Mouse (Mus musculus) stomach, embryonic 14.5 days (tissue): ENCODE measurements around the gene Tgfbr3. TPM values are rescaled to one million over a fixed set of nuclear protein-coding genes. Genes with fewer than 3 reads are reported as not detected.

Experiments used
- ATAC-seq: fragments of 200-750 bp; cut with Nextera tagmentation; 2 replicates; pipeline ENCODE4 v1.8.0; 2017; ENCODE audit warnings: low read depth, moderate TSS enrichment; ENCODE audit not compliant: insufficient number of reproducible peaks, insufficient read depth, low FRiP score
- H3K27ac ChIP-seq: fragments of 300-500 bp; sonication (generic); 2 replicates; pipeline ENCODE4 v1.5.1; 2014; ENCODE audit warnings: mild to moderate bottlenecking, low read length, moderate library complexity, mixed read lengths
- H3K27me3 ChIP-seq: fragments of 300-500 bp; sonication (generic); 2 replicates; pipeline ENCODE4 v1.6.1; 2014; ENCODE audit warnings: low read length, control low read depth, mixed read lengths; ENCODE audit not compliant: control insufficient read depth, insufficient read depth
- H3K36me3 ChIP-seq: fragments of 300-500 bp; sonication (generic); 2 replicates; pipeline ENCODE4 v1.6.1; 2014; ENCODE audit warnings: mild to moderate bottlenecking, control low read depth, low read length, moderate library complexity, mixed read lengths; ENCODE audit not compliant: control insufficient read depth, insufficient read depth
- H3K4me1 ChIP-seq: fragments of 300-500 bp; sonication (generic); 2 replicates; pipeline ENCODE4 v1.6.1; 2014; ENCODE audit warnings: low read length, control low read depth, mixed read lengths; ENCODE audit not compliant: control insufficient read depth, insufficient read depth
- H3K4me2 ChIP-seq: fragments of 300-500 bp; sonication (generic); replicated peaks from 2 replicates; pipeline ENCODE4 v1.6.1; 2014; ENCODE audit warnings: low read depth, low read length, control low read depth
- H3K4me3 ChIP-seq: fragments of 300-500 bp; sonication (generic); 2 replicates; pipeline ENCODE4 v1.5.1; 2014; ENCODE audit warnings: low read depth, low read length, control low read depth
- H3K9ac ChIP-seq: fragments of 300-500 bp; sonication (generic); replicated peaks from 2 replicates; pipeline ENCODE4 v1.6.1; 2014; ENCODE audit warnings: low read depth, mild to moderate bottlenecking, control low read depth, low read length, moderate library complexity, mixed read lengths
- H3K9me3 ChIP-seq: fragments of 300-500 bp; sonication (generic); 2 replicates; pipeline ENCODE4 v1.6.1; 2016; ENCODE audit warnings: low read depth, low read length, control low read depth; ENCODE audit not compliant: control insufficient read depth
- WGBS: fragments of 180-500 bp; shearing (Covaris S2); extraction: QIAGEN DNeasy Blood & Tissue Kit; methylation state at CpG from one replicate; pipeline ENCODE4 v1.1.7; 2014; 5-methylcytosine and 5-hydroxymethylcytosine counted together
- polyA plus RNA-seq: library from polyadenylated mRNA; unstranded; fragments of >200 nt; fragmentation: Nextera tagmentation; extraction: Ambion mirVana; gene quantifications from 2 replicates; pipeline ENCODE4 v1.2.1, GENCODE M21; 2014

Gene Tgfbr3
- polyA plus RNA-seq: 34.4 and 34.5 TPM in 2 replicates

GRCm38 (mm10) chr5:107289234-107289764 is at the start of gene Tgfbr3:
Gene Tgfbr3 (minus strand): TSS chr5:107289629.
- H3K36me3 ChIP-seq: no peaks in the 10 kb centered on the region
- peak within 1 kb of the TSS; percentile 85 for H3K4me3 ChIP-seq
- H3K9ac ChIP-seq: peak within 1 kb of the TSS; percentile 95
- H3K9me3 ChIP-seq: no peaks in the 10 kb centered on the region
- H3K4me2 ChIP-seq: peak within 1 kb of the TSS; percentile 64
- peak within 1 kb of the TSS; percentile 94 for H3K27ac ChIP-seq
- H3K27me3 ChIP-seq: no peaks in the 10 kb centered on the region
- under 1% methylated on average over 45 of the region's 54 CpGs for WGBS
- peaks cover 8% of the 10 kb centered on the region for H3K4me1 ChIP-seq
- ATAC-seq: peak; percentile 94

DNA sequence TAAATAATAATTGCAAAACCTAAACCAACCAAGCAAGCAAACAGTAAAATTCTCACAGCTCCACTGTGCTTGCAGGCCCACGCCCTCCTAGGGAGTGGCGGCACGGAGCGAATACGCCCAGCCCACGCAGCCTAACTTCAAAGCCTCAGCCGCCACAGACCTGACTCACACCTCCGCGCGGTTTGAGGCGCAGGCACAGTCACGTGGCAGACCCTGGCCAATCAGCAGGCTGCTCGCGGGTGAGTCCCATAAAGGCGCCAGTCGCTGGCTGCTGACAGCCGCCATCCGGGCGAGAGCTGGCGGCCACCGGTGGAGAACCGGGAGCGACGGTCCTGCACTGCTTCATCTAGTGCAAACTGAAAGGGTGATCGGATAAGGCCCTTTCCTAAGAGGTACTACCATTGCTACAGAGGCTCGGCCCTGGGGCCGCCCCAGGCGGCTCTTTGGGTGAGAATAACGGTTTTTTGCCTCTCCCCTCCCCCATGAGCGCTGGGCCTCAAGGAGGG is 41.5 kb upstream of the Tgfbr3 start, which contains the start of gene Brdt:
Gene Brdt, plus strand, starts transcription at position 244 of the 506 bp plus-strand sequence.
- Histone ChIP-seq H3K27me3 (no peaks in the 10 kb centered on the region), H3K4me3 (no peak within 1 kb of the TSS), H3K36me3 (no peaks in the 10 kb centered on the region), H3K27ac (no peak within 1 kb of the TSS), H3K9ac (no peak within 1 kb of the TSS), H3K4me1 (no peaks in the 10 kb centered on the region), H3K4me2 (no peak within 1 kb of the TSS), H3K9me3 (no peaks in the 10 kb centered on the region)
- 91% methylated on average over 30 of the region's 30 CpGs for WGBS
- no peak for ATAC-seq

DNA sequence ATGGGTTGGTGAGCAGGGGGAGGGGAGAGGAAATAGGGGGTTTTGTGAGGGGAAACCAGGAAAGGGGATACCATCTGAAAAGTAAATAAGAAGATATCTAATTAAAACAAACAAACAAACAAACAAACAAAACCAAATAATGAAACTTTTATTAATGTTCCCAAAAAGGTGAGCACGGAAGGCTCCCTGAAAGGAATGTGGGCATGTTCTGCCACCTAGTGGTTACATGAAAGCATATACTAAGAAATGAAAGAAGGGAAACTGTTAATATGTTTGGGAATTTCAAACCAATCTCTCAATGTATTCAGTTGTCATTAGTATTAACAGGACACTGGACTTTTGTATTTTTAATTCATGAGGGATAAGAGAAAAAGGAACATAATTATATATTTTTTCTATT is 31.3 kb upstream of the Tgfbr3 start:
- H3K9ac ChIP-seq: no peak overlapping the region
- no peak overlapping the region for H3K4me3 ChIP-seq
- no peak overlapping the region for H3K27ac ChIP-seq
- 9% methylated on average over 1 of the region's 1 CpGs for WGBS
- H3K4me2 ChIP-seq: no peak overlapping the region
- 0 out of 2 replicates have a peak, but pooled peaks cover 4% of the 10 kb centered on the region for H3K9me3 ChIP-seq
- no peak for ATAC-seq
- H3K36me3 ChIP-seq: no peaks in the 10 kb centered on the region
- H3K27me3 ChIP-seq: no peaks in the 10 kb centered on the region
- no peaks in the 10 kb centered on the region for H3K4me1 ChIP-seq

DNA sequence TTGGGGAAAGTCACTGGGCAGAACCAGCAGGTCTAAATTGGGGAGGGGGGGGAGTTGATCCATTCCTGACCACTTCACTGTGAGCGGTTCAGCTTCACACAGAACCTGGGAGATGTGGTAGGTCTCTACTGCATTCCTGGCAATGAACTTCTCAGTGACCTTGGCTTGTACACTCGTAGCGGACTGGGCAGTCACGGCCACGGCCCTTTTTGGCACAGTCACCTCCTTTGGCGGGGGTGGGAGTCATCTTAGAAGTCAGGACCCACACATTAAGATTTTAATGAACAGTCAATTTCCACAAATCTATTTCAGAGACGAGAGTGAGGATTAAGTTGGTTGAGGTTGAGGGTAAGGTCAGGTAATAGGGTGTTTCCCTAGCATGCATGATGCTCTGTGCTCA is 27.7 kb upstream of the Tgfbr3 start:
- Histone ChIP-seq H3K4me1 (no peaks in the 10 kb centered on the region), H3K36me3 (no peaks in the 10 kb centered on the region), H3K27me3 (no peaks in the 10 kb centered on the region), H3K4me3 (no peak overlapping the region), H3K27ac (no peak overlapping the region), H3K9me3 (0 out of 2 replicates have a peak, but pooled peaks cover 4% of the 10 kb centered on the region), H3K4me2 (no peak overlapping the region), H3K9ac (no peak overlapping the region)
- 91% methylated on average over 7 of the region's 7 CpGs for WGBS
- ATAC-seq: no peak

GRCm38 (mm10) chr5:107307432-107307831 is 18.0 kb upstream of the Tgfbr3 start:
- no peaks in the 10 kb centered on the region for H3K9me3 ChIP-seq
- H3K4me1 ChIP-seq: 0 out of 2 replicates have a peak, but pooled peaks cover 2% of the 10 kb centered on the region
- no peak overlapping the region for H3K4me3 ChIP-seq
- no peaks in the 10 kb centered on the region for H3K27me3 ChIP-seq
- WGBS: 74% methylated on average over 4 of the region's 4 CpGs
- ATAC-seq: no peak
- H3K36me3 ChIP-seq: no peaks in the 10 kb centered on the region
- H3K9ac ChIP-seq: no peak overlapping the region
- H3K27ac ChIP-seq: no peak overlapping the region
- no peak overlapping the region for H3K4me2 ChIP-seq

DNA sequence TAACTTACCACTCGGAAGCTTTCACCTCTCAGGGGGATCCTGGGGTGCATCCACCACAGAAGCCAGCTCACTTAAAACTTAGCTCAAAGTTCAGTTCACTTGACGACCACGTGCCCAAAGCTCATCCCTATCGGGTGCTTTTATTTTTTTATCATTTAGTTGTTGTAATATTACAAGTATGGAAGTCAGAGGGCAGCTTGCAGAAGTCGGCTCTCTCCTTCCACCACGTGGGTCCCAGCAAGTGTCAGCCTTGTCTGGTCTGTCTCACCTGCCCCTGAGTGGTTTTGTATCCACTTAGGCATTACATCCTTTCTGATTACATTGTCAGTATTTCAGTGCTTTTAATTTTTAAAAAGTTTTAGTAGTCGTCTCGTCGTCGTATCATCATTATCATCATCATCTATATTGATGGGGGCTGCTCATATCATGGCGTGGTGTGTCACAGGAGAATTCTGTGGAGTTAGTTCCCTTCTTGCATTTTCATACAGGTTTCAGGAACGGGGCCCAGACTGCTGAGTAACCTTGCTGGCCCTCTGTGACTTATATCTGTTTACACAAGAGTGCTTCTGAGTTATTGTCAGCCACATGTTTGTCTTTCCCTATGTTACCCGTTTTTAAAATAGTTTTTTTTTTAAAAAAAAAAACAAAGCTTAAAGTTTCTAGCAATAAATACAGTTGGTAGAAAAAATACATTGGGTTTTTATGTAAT is 14.8 kb upstream of the Tgfbr3 start:
- no peak for ATAC-seq

GRCm38 (mm10) chr5:107303350-107303861 is 14.0 kb upstream of the Tgfbr3 start:
- 0 out of 2 replicates have a peak, but pooled peaks have one; percentile 58 for ATAC-seq

More for the DNA sequence above, 14.8 kb upstream of the Tgfbr3 start:
- Histone ChIP-seq H3K4me1 (0 out of 2 replicates have a peak, but pooled peaks cover 2% of the 10 kb centered on the region), H3K4me3 (no peak overlapping the region), H3K4me2 (no peak overlapping the region), H3K27ac (no peak overlapping the region; the same call in 1 of the 2 replicates), H3K36me3 (no peaks in the 10 kb centered on the region), H3K9me3 (no peaks in the 10 kb centered on the region), H3K27me3 (no peaks in the 10 kb centered on the region), H3K9ac (no peak overlapping the region)
- 44% methylated on average over 13 of the region's 13 CpGs for WGBS

DNA sequence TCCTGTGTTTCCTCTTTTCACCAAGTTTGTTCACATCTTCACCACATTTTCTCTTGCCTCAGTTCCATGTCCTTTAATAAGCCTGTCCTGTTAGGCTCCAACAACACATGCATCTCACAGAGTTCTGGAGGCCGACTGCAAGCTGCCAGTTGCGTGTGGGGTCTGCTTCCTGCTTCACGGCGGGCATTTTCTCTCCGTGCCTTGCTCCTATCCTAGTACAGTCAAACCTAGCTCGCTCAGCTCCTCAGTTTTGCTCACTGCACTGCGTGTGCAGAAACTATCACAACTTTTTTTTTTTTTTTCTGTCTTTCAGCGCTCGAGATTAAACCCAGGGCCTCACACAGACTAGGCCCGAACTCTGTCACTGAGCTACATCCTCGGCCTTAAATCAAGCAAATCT is 9.4 kb upstream of the Tgfbr3 start:
- no peak for ATAC-seq
- H3K9me3 ChIP-seq: no peaks in the 10 kb centered on the region
- WGBS: 68% methylated on average over 11 of the region's 11 CpGs
- no peak overlapping the region for H3K4me2 ChIP-seq
- no peaks in the 10 kb centered on the region for H3K27me3 ChIP-seq
- H3K4me1 ChIP-seq: peaks cover 9% of the 10 kb centered on the region; the same call in 1 of the 2 replicates
- H3K36me3 ChIP-seq: no peaks in the 10 kb centered on the region
- no peak overlapping the region for H3K9ac ChIP-seq
- H3K27ac ChIP-seq: no peak overlapping the region
- H3K4me3 ChIP-seq: no peak overlapping the region

More at GRCm38 (mm10) chr5:107303350-107303861, 14.0 kb upstream of the Tgfbr3 start:
- Histone ChIP-seq H3K4me1 (0 out of 2 replicates have a peak, but pooled peaks cover 2% of the 10 kb centered on the region), H3K27me3 (no peaks in the 10 kb centered on the region), H3K27ac (no peak overlapping the region; the same call in 1 of the 2 replicates), H3K9ac (no peak overlapping the region), H3K4me2 (no peak overlapping the region; the same call in 1 of the 2 replicates), H3K36me3 (no peaks in the 10 kb centered on the region), H3K4me3 (no peak overlapping the region), H3K9me3 (no peaks in the 10 kb centered on the region)
- 36% methylated on average over 11 of the region's 11 CpGs for WGBS
